Mouse (Mus musculus) heart, embryonic 11.5 days (tissue): ENCODE measurements at regions not wholly inside any gene's neighbourhood (a gene's known extent, or its start where the extent isn't known, plus 50 kb on each side); places are given as distances from the start of the nearest gene placed in this dataset.

Source experiments
- ATAC-seq: fragments of 200-750 bp; cut with Nextera tagmentation; replicated peaks from 2 replicates; pipeline ENCODE4 v1.8.0; 2017; ENCODE audit warnings: moderate library complexity; ENCODE audit not compliant: insufficient number of reproducible peaks, low FRiP score, low TSS enrichment
- H3K27ac ChIP-seq: fragments of 300-500 bp; sonication (generic); 2 replicates; pipeline ENCODE4 v1.5.1; 2014; ENCODE audit warnings: mild to moderate bottlenecking, low read depth, low read length
- H3K27me3 ChIP-seq: fragments of 300-500 bp; sonication (generic); 2 replicates; pipeline ENCODE4 v1.6.1; 2014; ENCODE audit warnings: mild to moderate bottlenecking, low read length, mixed read lengths; ENCODE audit not compliant: control insufficient read depth, insufficient read depth
- H3K36me3 ChIP-seq: fragments of 300-500 bp; sonication (generic); 2 replicates; pipeline ENCODE4 v1.6.1; 2014; ENCODE audit warnings: mild to moderate bottlenecking, low read length, moderate library complexity, mixed read lengths; ENCODE audit not compliant: control insufficient read depth, insufficient read depth
- H3K4me1 ChIP-seq: fragments of 300-500 bp; sonication (generic); 2 replicates; pipeline ENCODE4 v1.6.1; 2014; ENCODE audit warnings: low read length; ENCODE audit not compliant: control insufficient read depth, insufficient read depth
- H3K4me2 ChIP-seq: fragments of 300-500 bp; sonication (generic); 2 replicates; pipeline ENCODE4 v1.6.1; 2014; ENCODE audit warnings: mild to moderate bottlenecking, moderate library complexity
- H3K4me3 ChIP-seq: fragments of 300-500 bp; sonication (generic); 2 replicates; pipeline ENCODE4 v1.5.1; 2014; ENCODE audit warnings: low read depth, low read length
- H3K9ac ChIP-seq: fragments of 300-500 bp; sonication (generic); 2 replicates; pipeline ENCODE4 v1.6.1; 2014; ENCODE audit warnings: mild to moderate bottlenecking, low read depth, low read length, moderate library complexity
- H3K9me3 ChIP-seq: fragments of 300-500 bp; sonication (generic); replicated peaks from 2 replicates; pipeline ENCODE4 v1.6.1; 2016; ENCODE audit warnings: low read length; ENCODE audit not compliant: control insufficient read depth
- WGBS: fragments of 180-500 bp; shearing (Covaris S2); extraction: QIAGEN DNeasy Blood & Tissue Kit; methylation state at CpG from one replicate; pipeline ENCODE4 v1.1.7; 2014; ENCODE audit not compliant: insufficient replicate concordance; 5-methylcytosine and 5-hydroxymethylcytosine counted together

DNA sequence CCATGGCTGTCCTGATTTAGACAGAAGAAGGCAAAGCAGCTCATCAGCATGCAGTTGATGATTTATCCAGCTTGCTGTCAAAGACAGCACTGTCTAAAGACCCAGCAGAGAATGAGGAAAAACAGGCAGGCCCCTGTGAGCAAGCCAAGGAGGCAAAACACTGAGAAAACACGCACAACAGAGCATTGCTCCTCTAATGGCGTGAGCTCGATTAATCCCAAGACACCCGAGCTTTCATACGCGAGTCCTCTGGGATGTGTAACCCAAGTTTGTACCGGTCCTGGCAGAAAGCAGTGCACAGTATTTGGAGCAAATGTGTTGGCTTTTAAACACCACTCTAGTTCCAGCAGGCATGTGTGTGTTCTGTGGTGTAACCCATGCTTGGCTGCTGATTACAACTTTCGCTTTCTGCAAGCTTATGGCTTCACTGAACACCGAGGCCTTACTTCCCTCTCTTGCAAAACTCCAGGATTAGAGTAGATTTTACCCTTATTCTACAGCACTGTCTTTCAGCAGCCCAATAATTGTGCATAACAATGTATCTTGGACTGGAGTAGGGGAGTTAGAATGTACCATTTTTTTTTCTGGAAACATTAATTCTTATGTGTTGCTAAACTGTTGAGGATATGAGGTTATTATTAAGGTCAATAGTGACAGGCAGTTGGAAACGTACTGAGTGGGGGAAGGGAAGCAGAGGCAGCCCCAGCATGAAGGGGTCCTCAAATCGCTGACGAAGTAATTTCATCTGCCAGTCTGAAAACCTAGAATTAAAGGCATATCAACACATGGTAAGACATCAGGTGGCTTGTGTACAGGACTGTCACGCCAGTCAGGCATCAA is 52.0 kb upstream of the Skap2 start:
- Histone ChIP-seq H3K9me3 (no peaks in the 10 kb centered on the region), H3K27ac (no peak overlapping the region), H3K27me3 (peaks cover 5% of the 10 kb centered on the region; the same call in 1 of the 2 replicates), H3K36me3 (no peaks in the 10 kb centered on the region), H3K4me3 (no peak overlapping the region), H3K4me2 (no peak overlapping the region), H3K4me1 (no peaks in the 10 kb centered on the region), H3K9ac (no peak overlapping the region)
- no peak for ATAC-seq
- WGBS: 74% methylated on average over 13 of the region's 13 CpGs
